Mouse (Mus musculus): Measurements from ENCODE around the gene Pofut2. TPM values are rescaled to one million over a fixed set of nuclear protein-coding genes. Genes with fewer than 3 reads are reported as not detected.
"Not testable (repeated sequence)": the region's sequence is repeated elsewhere in the genome, so short reads cannot be mapped to it uniquely, and the experiment has no call there.

The Pofut2 gene
- polyA plus RNA-seq, 1 experiment from 2014 or later, result 108 TPM

GRCm38 (mm10) chr10:77272980-77273730 lies 14.1 kb downstream of the Pofut2 start:
- no peak for ATAC-seq (replicated peaks; ENCODE audit: extremely low read depth, insufficient read depth, low FRiP score)
- H3K4me1 ChIP-seq (ENCODE audit: control insufficient read depth, insufficient read depth, low read length), result peaks cover 3% of the 10 kb centered on the region; the same call in 1 of the 2 replicates
- no peak overlapping the region for H3K27ac ChIP-seq (ENCODE audit: low read length)
- no peak overlapping the region for H3K9ac ChIP-seq (ENCODE audit: low read length)
- 57% methylated on average over 11 of the region's 11 CpGs for WGBS
- H3K27me3 ChIP-seq (ENCODE audit: control insufficient read depth, insufficient read depth, low read length), result no peaks in the 10 kb centered on the region
- H3K36me3 ChIP-seq (ENCODE audit: control insufficient read depth, insufficient read depth), result peaks cover 17% of the 10 kb centered on the region
- H3K9me3 ChIP-seq (replicated peaks; ENCODE audit: control insufficient read depth, low read length), result no peaks in the 10 kb centered on the region
- no peak overlapping the region for H3K4me2 ChIP-seq (ENCODE audit: low read depth, low read length)
- no peak overlapping the region for H3K4me3 ChIP-seq (ENCODE audit: low read length)

DNA sequence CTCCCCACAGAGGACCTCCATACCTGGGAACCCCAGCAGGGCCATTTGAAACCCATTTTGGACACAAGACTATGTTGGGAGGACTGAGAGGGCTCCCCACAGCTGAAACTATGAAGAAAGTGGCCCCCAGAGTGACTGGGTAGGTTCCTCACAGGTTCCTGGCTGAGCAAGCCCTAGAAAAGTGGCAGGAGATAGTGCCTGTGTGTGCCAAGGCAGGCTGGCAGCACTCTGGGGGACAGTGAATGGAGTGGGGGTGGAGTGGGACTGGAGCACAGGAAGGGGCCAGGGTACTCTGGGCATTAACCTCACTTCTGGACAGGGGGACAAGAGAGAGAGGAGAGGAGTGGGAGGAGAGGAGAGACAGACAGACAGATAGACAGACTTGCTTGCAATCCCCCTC lies 14.8 kb downstream of the Pofut2 start:
- Histone ChIP-seq H3K4me1 (ENCODE audit: control insufficient read depth, insufficient read depth, low read length) (peaks cover 2% of the 10 kb centered on the region; the same call in 1 of the 2 replicates), H3K4me2 (ENCODE audit: low read depth, low read length) (no peak overlapping the region), H3K36me3 (ENCODE audit: control insufficient read depth, insufficient read depth) (peaks cover 10% of the 10 kb centered on the region), H3K27ac (ENCODE audit: low read length) (no peak overlapping the region), H3K4me3 (ENCODE audit: low read length) (no peak overlapping the region), H3K9me3 (replicated peaks; ENCODE audit: control insufficient read depth, low read length) (no peaks in the 10 kb centered on the region), H3K9ac (ENCODE audit: low read length) (no peak overlapping the region), H3K27me3 (ENCODE audit: control insufficient read depth, insufficient read depth, low read length) (no peaks in the 10 kb centered on the region)
- no peak for ATAC-seq (replicated peaks; ENCODE audit: extremely low read depth, insufficient read depth, low FRiP score)

- 85% methylated on average over 1 of the region's 1 CpGs for WGBS
- peaks cover 15% of the 10 kb centered on the region for H3K4me1 ChIP-seq (ENCODE audit: control insufficient read depth, insufficient read depth, low read length)
- not testable (repeated sequence) for H3K4me2 ChIP-seq (ENCODE audit: low read depth, low read length); H3K4me3 ChIP-seq (ENCODE audit: low read length); H3K27me3 ChIP-seq (ENCODE audit: control insufficient read depth, insufficient read depth, low read length); H3K36me3 ChIP-seq (ENCODE audit: control insufficient read depth, insufficient read depth); H3K9ac ChIP-seq (ENCODE audit: low read length); ATAC-seq (replicated peaks; ENCODE audit: extremely low read depth, insufficient read depth, low FRiP score); H3K9me3 ChIP-seq (replicated peaks; ENCODE audit: control insufficient read depth, low read length); H3K27ac ChIP-seq (ENCODE audit: low read length)
Measured at GRCm38 (mm10) chr10:77282085-77282484, 23.1 kb downstream of the Pofut2 start.

- peaks cover 19% of the 10 kb centered on the region for H3K4me1 ChIP-seq (ENCODE audit: control insufficient read depth, insufficient read depth, low read length)
- H3K4me3 ChIP-seq (ENCODE audit: low read length), result no peak overlapping the region
- 0 out of 2 replicates have a peak, but pooled peaks have one; percentile 15 for ATAC-seq (replicated peaks; ENCODE audit: extremely low read depth, insufficient read depth, low FRiP score)
- H3K9me3 ChIP-seq (replicated peaks; ENCODE audit: control insufficient read depth, low read length), result no peaks in the 10 kb centered on the region
- WGBS, result 21% methylated on average over 6 of the region's 6 CpGs
- no peaks in the 10 kb centered on the region; the same call in 1 of the 2 replicates for H3K27me3 ChIP-seq (ENCODE audit: control insufficient read depth, insufficient read depth, low read length)
- H3K9ac ChIP-seq (ENCODE audit: low read length), result no peak overlapping the region
- H3K4me2 ChIP-seq (ENCODE audit: low read depth, low read length), result no peak overlapping the region
- H3K27ac ChIP-seq (ENCODE audit: low read length), result no peak overlapping the region
- no peaks in the 10 kb centered on the region for H3K36me3 ChIP-seq (ENCODE audit: control insufficient read depth, insufficient read depth)
Measured at GRCm38 (mm10) chr10:77282822-77283221, 23.8 kb downstream of the Pofut2 start.

DNA sequence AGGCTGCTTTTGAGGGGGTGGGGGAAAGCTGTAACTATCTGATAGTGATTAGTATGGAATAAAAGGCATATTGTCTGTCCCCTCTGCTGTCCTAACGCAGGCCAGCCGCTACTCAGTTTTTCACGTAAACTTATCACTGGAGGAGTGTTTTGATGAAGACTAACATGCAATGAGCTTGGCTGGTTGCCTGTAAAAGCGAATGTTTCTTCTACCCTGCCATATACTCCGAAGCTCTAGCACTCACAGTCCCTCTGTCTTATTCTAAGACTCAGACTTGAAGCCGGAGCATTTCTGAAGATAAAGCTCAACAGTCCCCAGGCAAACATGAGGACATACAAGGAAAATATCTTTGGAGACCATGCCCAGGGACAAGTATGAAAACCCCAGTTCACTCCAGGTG lies 25.8 kb downstream of the Pofut2 start:
- no peak overlapping the region for H3K4me2 ChIP-seq (ENCODE audit: low read depth, low read length)
- ATAC-seq (replicated peaks; ENCODE audit: extremely low read depth, insufficient read depth, low FRiP score), result no peak

GRCm38 (mm10) chr10:77287626-77288025 lies 28.6 kb downstream of the Pofut2 start:
- H3K9me3 ChIP-seq (replicated peaks; ENCODE audit: control insufficient read depth, low read length), result no peaks in the 10 kb centered on the region
- H3K27ac ChIP-seq (ENCODE audit: low read length), result no peak overlapping the region
- H3K4me1 ChIP-seq (ENCODE audit: control insufficient read depth, insufficient read depth, low read length), result peaks cover 31% of the 10 kb centered on the region
- H3K4me2 ChIP-seq (ENCODE audit: low read depth, low read length), result no peak overlapping the region
- H3K9ac ChIP-seq (ENCODE audit: low read length), result no peak overlapping the region
- no peak overlapping the region for H3K4me3 ChIP-seq (ENCODE audit: low read length)
- WGBS, result 64% methylated on average over 8 of the region's 8 CpGs
- ATAC-seq (replicated peaks; ENCODE audit: extremely low read depth, insufficient read depth, low FRiP score), result no peak
- H3K27me3 ChIP-seq (ENCODE audit: control insufficient read depth, insufficient read depth, low read length), result no peaks in the 10 kb centered on the region
- no peaks in the 10 kb centered on the region for H3K36me3 ChIP-seq (ENCODE audit: control insufficient read depth, insufficient read depth)

More for the DNA sequence above, 25.8 kb downstream of the Pofut2 start:
- Histone ChIP-seq H3K4me3 (ENCODE audit: low read length) (no peak overlapping the region), H3K27me3 (ENCODE audit: control insufficient read depth, insufficient read depth, low read length) (no peaks in the 10 kb centered on the region; the same call in 1 of the 2 replicates), H3K27ac (ENCODE audit: low read length) (no peak overlapping the region), H3K4me1 (ENCODE audit: control insufficient read depth, insufficient read depth, low read length) (peaks cover 31% of the 10 kb centered on the region), H3K9ac (ENCODE audit: low read length) (no peak overlapping the region), H3K36me3 (ENCODE audit: control insufficient read depth, insufficient read depth) (no peaks in the 10 kb centered on the region), H3K9me3 (replicated peaks; ENCODE audit: control insufficient read depth, low read length) (no peaks in the 10 kb centered on the region)
- WGBS, result 28% methylated on average over 6 of the region's 6 CpGs

DNA sequence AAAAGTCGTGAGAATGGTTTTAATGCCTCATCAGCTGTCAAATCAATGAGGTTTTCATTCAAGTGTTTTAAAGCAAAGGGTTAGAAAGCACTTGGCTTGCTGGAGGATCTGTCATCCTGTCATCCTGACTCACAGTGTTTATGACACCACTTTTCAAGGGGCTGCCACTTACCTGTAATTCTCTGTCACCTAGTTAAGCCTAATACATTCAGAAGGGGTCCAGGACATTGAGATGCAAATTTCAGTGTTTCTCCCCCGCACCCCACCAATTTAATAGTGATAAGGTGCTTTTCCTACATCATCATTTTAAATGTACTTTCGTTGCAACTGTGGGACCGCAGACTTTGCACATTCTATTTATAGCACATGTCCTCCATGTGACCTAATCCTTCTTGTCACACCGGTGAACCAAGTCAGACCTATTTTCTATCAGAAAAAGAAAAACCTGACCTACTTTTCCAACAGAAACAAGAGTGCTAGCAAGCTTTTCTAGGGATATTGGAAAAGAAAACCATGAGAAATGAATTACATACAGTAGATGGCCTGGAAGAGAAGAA lies 29.7 kb downstream of the Pofut2 start:
- peak overlapping the region; percentile 27 for H3K27ac ChIP-seq (ENCODE audit: low read length)
- WGBS, result 21% methylated on average over 5 of the region's 5 CpGs

GRCm38 (mm10) chr10:77289559-77289958 lies 30.5 kb downstream of the Pofut2 start:
- 82% methylated on average over 8 of the region's 8 CpGs for WGBS
- no peaks in the 10 kb centered on the region for H3K27me3 ChIP-seq (ENCODE audit: control insufficient read depth, insufficient read depth, low read length)
- no peak overlapping the region for H3K4me2 ChIP-seq (ENCODE audit: low read depth, low read length)
- ATAC-seq (replicated peaks; ENCODE audit: extremely low read depth, insufficient read depth, low FRiP score), result no peak
- H3K9me3 ChIP-seq (replicated peaks; ENCODE audit: control insufficient read depth, low read length), result no peaks in the 10 kb centered on the region
- H3K9ac ChIP-seq (ENCODE audit: low read length), result no peak overlapping the region
- no peak overlapping the region for H3K4me3 ChIP-seq (ENCODE audit: low read length)
- H3K4me1 ChIP-seq (ENCODE audit: control insufficient read depth, insufficient read depth, low read length), result peaks cover 30% of the 10 kb centered on the region
- no peak overlapping the region for H3K27ac ChIP-seq (ENCODE audit: low read length)
- peaks cover under 1% of the 10 kb centered on the region; the same call in 1 of the 2 replicates for H3K36me3 ChIP-seq (ENCODE audit: control insufficient read depth, insufficient read depth)

More for the DNA sequence above, 29.7 kb downstream of the Pofut2 start:
- Histone ChIP-seq H3K4me1 (ENCODE audit: control insufficient read depth, insufficient read depth, low read length) (peaks cover 31% of the 10 kb centered on the region), H3K9me3 (replicated peaks; ENCODE audit: control insufficient read depth, low read length) (no peaks in the 10 kb centered on the region), H3K4me3 (ENCODE audit: low read length) (no peak overlapping the region), H3K36me3 (ENCODE audit: control insufficient read depth, insufficient read depth) (no peaks in the 10 kb centered on the region; the same call in 1 of the 2 replicates), H3K9ac (ENCODE audit: low read length) (no peak overlapping the region; the same call in 1 of the 2 replicates), H3K27me3 (ENCODE audit: control insufficient read depth, insufficient read depth, low read length) (no peaks in the 10 kb centered on the region), H3K4me2 (ENCODE audit: low read depth, low read length) (peak overlapping the region; percentile 26; the same call in 1 of the 2 replicates)
- no peak for ATAC-seq (replicated peaks; ENCODE audit: extremely low read depth, insufficient read depth, low FRiP score)
